Mouse (Mus musculus): ENCODE measurements at regions not wholly inside any gene's neighbourhood (a gene's known extent, or its start where the extent isn't known, plus 50 kb on each side); places are given as distances from the start of the nearest gene placed in this dataset.
A peak's percentile ranks its signal among the peaks of the same experiment; 100 is the strongest.

DNA sequence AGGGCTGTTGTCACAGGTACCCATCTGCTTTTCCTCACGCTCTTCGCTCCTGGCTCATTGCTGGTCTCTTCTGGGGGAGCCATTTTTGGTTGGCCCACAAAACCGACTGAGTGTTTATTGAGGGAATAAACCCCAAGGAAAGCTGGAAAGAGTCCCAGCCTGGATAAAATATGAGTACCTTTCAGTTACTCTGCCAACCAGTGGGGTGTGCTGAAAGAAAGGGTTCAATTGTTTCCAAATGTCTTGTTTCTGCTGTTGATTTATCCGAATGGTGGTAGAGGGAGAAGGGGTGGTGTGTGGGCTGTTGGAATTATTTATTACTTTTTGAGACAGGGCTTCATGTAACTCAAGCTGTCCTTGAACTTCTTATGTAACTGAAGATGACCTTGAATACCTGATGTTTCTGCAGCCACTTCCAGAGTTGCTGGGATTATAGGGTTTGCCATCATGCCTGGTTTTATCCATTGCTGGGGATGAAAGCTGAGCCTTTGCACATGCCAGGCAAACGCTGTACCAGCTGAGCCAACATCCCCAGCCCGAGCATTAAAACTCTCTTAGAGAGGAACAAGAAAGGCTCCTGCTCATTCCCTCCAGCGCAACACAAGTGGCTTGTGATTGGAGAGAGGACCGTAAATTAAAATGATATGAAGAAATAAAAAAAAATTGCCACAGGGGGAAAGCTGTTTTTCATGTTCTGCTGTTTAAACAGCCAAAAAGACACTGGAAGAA is 194.1 kb downstream of the Hhipl2 start:
- DNase-seq (ENCODE audit: low read depth, low spot score), result no peak
- 65% methylated on average over 8 of the region's 8 CpGs for WGBS

- 74% methylated on average over 9 of the region's 9 CpGs for WGBS
- no peak for DNase-seq (ENCODE audit: low read depth, low spot score)
These were observed 201.5 kb downstream of the Hhipl2 start for GRCm38 (mm10) chr1:183619451-183620059.

- DNase-seq (ENCODE audit: low read depth, low spot score), result no peak
- WGBS, result 68% methylated on average over 4 of the region's 4 CpGs
These were observed 204.3 kb downstream of the Hhipl2 start for GRCm38 (mm10) chr1:183622341-183622740.

GRCm38 (mm10) chr1:183624266-183624665 is 206.3 kb downstream of the Hhipl2 start:
- 50% methylated on average over 1 of the region's 1 CpGs for WGBS
- no peak for DNase-seq (ENCODE audit: low read depth, low spot score)

- 79% methylated on average over 6 of the region's 6 CpGs for WGBS
- no peak for DNase-seq (ENCODE audit: low read depth, low spot score)
These were observed 215.8 kb downstream of the Hhipl2 start for GRCm38 (mm10) chr1:183633810-183634209.

- no peak for DNase-seq (ENCODE audit: low read depth, low spot score)
- 87% methylated on average over 1 of the region's 1 CpGs for whole genome bisulfite sequencing
These were observed 216.8 kb downstream of the Hhipl2 start for GRCm38 (mm10) chr1:183634836-183635235.

DNA sequence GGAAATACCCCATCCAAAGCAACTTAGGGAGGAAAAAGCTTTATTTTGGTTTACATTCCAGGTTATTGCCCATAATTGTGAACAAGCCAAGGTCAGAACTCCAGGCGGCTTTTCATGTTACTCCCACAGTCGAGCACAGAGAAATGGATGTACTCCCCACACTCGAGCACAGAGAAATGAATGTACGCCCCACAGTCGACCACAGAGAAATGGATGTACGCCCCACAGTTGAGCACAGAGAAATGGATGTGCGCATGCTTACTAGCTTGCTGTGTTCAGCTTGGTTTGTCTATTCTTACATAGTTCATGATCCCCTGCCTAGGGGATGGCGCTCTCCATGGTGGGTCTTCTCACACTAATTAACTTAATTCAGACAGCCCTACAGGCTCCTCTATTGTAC is 219.2 kb downstream of the Hhipl2 start:
- 77% methylated on average over 8 of the region's 8 CpGs for WGBS
- no peak for DNase-seq (ENCODE audit: low read depth, low spot score)

- 29% methylated on average over 7 of the region's 7 CpGs for WGBS
- DNase-seq (ENCODE audit: low read depth, low spot score), result no peak
These were observed 221.3 kb downstream of the Hhipl2 start for GRCm38 (mm10) chr1:183639332-183639731.

- no peak for DNase-seq (ENCODE audit: low read depth, low spot score)
- 64% methylated on average over 8 of the region's 8 CpGs for WGBS
These were observed 222.6 kb downstream of the Hhipl2 start for GRCm38 (mm10) chr1:183640568-183640967.

- no peak for DNase-seq (ENCODE audit: low read depth, low spot score)
- whole genome bisulfite sequencing, result 46% methylated on average over 2 of the region's 2 CpGs
These were observed 226.0 kb downstream of the Hhipl2 start for GRCm38 (mm10) chr1:183644001-183644400.

- DNase-seq (ENCODE audit: low read depth, low spot score), result no peak
- WGBS, result 38% methylated on average over 6 of the region's 6 CpGs
These were observed 235.9 kb downstream of the Hhipl2 start for GRCm38 (mm10) chr1:183653878-183654277.

GRCm38 (mm10) chr1:183657043-183657442 is 239.0 kb downstream of the Hhipl2 start:
- WGBS, result 61% methylated on average over 5 of the region's 5 CpGs
- DNase-seq (ENCODE audit: low read depth, low spot score), result peak; percentile 18

- 33% methylated on average over 2 of the region's 2 CpGs for WGBS
- no peak for DNase-seq (ENCODE audit: low read depth, low spot score)
These were observed 242.5 kb downstream of the Hhipl2 start for GRCm38 (mm10) chr1:183660541-183660940.

DNA sequence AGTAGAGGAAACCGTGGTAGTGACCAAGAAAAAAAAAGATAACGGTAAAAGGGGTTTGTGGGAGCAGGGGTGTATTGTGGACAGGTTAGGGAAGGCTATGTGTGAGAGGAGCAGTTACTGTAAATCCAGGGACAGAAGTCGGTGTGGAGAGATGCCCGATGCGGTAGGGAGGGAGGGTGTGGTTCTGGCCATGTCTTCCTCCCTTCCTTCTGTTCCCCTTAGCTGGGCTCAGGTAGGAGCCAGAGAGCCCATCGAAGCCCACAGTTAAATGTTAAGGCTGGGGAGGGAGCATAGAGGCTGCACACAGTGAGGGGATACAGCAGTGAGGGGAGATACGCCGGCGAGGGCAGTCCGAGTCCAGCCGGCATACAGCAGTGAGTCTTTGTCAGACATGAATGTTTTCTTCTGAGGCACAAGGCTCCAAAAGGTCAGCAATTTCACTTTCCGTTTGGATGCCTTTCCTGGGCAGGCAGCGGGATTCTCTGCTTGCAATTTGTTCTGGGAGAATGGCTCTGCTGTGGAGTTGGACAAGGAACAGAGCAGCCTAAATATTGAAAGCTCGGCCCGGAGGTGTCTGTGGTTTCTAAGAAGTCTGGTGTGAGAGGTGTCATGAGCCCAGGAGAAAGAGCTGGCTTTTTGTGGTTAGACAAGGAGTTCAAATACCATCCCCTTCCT is 244.5 kb downstream of the Hhipl2 start:
- WGBS, result 75% methylated on average over 15 of the region's 15 CpGs

DNA sequence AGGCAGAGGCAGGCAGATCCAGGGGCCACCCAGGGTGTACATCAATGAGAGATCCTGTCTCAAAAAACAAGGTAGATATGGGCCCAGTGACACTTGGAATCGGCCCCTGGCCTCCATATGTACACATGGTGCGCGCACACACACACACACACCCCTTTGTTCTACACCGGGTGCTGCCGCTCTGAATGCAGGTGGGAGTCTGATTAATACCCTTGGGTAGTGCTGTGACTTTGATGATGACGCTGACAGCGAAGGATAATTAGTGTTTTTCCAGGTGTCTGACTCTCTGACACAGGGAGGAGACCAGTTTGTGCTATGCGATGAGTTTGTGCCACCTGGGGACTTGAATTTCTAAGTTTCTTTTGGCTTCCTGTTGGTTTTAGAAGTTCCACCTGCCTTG is 251.3 kb downstream of the Hhipl2 start:
- DNase-seq (ENCODE audit: low read depth, low spot score), result no peak
- WGBS, result 73% methylated on average over 8 of the region's 8 CpGs

More for the DNA sequence above, 244.5 kb downstream of the Hhipl2 start:
- no peak for DNase-seq (ENCODE audit: low read depth, low spot score)

DNA sequence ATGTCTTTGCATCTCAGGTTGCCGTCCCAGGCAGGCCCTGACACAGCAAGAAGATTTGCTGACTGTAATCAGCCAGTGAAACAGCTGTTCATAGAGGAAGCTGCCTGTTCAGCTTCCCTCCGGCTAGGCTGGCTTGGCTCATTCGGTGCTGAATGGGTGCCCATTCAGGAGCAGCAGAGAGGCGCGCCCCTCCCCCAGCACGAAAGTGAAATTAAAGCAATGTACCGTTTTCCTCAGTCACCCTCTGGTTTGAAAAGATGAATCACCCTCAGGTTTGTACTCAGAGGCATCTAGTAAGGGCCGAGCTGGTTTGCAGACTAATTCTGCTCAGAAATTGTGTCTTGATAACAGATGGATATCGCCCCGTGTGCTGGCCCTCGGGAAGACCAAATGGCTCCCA is 251.7 kb downstream of the Hhipl2 start:
- DNase-seq (ENCODE audit: low read depth, low spot score), result no peak
- 51% methylated on average over 11 of the region's 11 CpGs for WGBS

DNA sequence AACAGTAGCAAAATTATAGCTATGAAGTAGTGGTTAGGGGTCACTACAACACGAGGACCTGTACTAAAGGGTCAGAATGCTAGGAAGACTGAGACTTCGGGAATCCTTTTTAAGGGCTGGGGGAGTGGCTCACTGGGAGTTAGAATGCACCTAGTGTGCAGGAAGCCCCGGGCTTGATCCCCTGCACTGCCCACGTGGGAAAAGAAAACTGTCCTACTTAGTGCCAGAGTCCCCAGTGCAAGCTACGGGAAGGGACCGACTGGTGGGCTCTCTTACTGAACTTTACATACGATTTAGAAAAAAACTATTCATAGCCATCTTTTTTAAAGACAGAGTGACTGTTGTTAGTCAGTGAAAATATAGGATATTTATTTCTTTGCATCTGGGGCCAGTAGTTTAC is 252.5 kb downstream of the Hhipl2 start:
- no peak for DNase-seq (ENCODE audit: low read depth, low spot score)
- 71% methylated on average over 7 of the region's 7 CpGs for WGBS

DNA sequence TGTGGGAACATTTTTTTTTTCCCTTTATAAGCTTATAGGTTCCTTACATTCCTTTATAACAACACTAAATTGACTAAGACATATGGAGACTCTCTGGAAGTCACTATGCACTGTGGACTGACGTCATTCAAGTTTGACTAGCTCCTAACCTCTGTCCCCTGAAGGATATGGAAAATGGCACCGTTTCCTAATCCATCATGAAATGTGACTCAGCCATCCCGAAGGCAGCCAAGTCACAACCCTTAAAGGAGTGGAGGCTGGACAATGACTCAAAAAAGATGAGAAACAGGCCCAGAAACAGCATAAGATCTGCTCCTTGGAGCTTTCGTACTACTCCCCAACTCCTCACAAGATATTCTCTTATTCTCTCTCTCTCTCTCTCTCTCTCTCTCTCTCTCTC is 253.5 kb downstream of the Hhipl2 start:
- no peak for DNase-seq (ENCODE audit: low read depth, low spot score)
- WGBS, result 52% methylated on average over 4 of the region's 4 CpGs

GRCm38 (mm10) chr1:183672521-183672920 is 254.5 kb downstream of the Hhipl2 start:
- WGBS, result 84% methylated on average over 5 of the region's 5 CpGs
- DNase-seq (ENCODE audit: low read depth, low spot score), result no peak

DNA sequence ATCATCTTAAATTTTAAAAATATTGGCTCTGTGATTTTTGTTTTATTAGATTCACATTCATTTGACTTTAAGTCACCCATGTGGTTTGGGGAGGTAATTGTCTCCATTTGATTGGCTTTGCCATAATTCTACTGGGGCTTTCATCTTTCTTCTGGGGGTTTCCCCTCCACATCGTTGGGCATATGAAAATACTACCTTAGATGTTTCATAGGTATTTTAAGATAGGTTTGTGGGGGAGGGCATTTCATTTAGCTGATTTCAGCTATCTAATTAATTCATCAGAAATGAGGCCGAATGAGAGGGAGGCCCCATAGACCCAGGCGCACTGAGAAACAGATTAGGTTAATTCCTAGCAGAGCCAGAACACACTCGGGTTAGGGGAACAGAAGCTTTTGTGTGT is 259.6 kb downstream of the Hhipl2 start:
- DNase-seq (ENCODE audit: low read depth, low spot score), result no peak
- 84% methylated on average over 4 of the region's 4 CpGs for WGBS

DNA sequence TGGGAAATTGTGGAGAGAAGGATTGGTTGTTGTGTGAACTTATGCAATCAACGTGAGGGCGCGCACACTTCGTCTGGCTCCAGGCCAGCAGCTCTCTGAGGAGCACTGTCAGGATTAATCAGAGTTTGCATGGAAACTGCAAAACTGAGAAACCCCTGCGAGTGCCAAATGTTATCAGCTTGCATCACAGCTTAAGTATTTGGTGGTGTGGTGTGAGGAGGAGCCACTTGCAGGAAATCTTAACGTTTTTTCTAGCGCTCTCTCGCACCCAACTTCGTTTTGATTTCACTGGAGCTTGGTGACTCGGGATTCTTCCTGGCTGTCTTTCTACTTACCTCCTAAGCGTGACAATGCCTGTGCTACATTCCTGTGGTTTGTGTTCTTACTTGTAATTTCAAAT is 261.9 kb downstream of the Hhipl2 start:
- WGBS, result 48% methylated on average over 11 of the region's 11 CpGs
- no peak for DNase-seq (ENCODE audit: low read depth, low spot score)
